Mouse (Mus musculus) E14TG2a.4 (cell line): ENCODE measurements around the gene Gm20815.
"Not testable (repeated sequence)": the region's sequence is repeated elsewhere in the genome, so short reads cannot be mapped to it uniquely, and the experiment has no call there.

ENCODE experiments used
- H3K27me3 ChIP-seq: 2 replicates; pipeline ENCODE4 v1.6.1; 2014; ENCODE audit warnings: low read length, control low read depth; ENCODE audit not compliant: insufficient read depth
- H3K36me3 ChIP-seq: 2 replicates; pipeline ENCODE4 v1.6.1; 2014; ENCODE audit warnings: low read length, control low read depth; ENCODE audit not compliant: insufficient read depth
- H3K4me1 ChIP-seq: replicated peaks from 2 replicates; pipeline ENCODE4 v1.6.1; 2014; ENCODE audit warnings: low read depth, low read length, control low read depth
- H3K4me3 ChIP-seq: replicated peaks from 2 replicates; pipeline ENCODE4 v1.5.1; 2014; ENCODE audit warnings: mild to moderate bottlenecking, low read length
- H3K9me3 ChIP-seq: 2 replicates; pipeline ENCODE4 v1.6.1; 2014; ENCODE audit warnings: low read length, control low read depth

Gm20815 gene

DNA sequence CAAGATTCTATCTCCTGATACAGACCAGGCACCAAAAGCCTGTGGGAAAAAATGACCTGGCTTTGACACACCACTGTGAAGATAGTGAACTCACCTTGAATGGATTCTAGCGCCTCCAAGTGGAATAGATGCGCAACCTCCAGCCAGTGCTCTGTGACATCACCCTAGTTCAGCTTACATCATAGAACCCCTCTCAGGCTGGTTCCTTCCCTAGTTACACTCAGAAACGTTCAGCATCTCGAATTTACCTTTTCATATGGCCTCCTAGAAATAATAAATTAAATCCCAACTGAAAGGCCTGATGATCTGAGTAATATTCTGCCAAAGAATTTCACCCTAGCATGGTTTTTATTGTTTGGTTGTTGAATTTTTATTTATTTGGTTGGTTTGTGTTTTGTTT is at the start of gene Gm20815:
TSS of gene Gm20815 (minus strand) at position 101 of the 400 bp plus-strand sequence.
- not testable (repeated sequence) for H3K4me1 ChIP-seq, H3K9me3 ChIP-seq, H3K36me3 ChIP-seq, H3K4me3 ChIP-seq, H3K27me3 ChIP-seq
